20 mouse cellular contexts compared by ENCODE assay signal in the genomic region with DNA sequence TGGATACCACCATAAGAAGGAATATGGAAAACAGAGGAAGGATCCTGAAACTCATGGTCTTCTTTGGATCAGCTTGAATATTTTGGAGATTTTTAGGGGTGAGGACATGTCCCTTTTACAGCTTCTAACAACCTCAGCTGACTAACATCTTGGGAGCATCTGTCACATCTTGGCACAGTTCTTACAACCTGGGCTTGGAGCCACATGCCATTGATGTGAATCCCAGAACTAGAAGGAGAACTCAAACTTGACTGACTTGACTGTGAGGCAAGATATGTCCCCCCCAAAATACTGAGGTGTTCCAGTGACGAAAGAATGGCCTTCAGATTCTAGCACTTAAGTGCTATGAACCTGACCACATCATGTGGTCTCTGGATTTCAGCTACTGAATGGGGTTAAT.
DNase-seq lines count a peak whose midpoint lies in the region; ATAC-seq and TF ChIP-seq lines count a peak whose summit lies in the region.
"Had no signal": no experiment of that assay in that cellular context is flagged by ENCODE, and none has a peak within 500 bp of the region (broad histone marks: within the 10 kb centered on the region; RNA-seq: fewer than 3 reads in every experiment).

No protein-coding gene starts in this region.

- H3K9ac ChIP-seq in midbrain, postnatal 0 days (replicated peaks; ENCODE audit: low read length, poor library complexity, severe bottlenecking), result no peak overlapping the region
- H3K9ac ChIP-seq in midbrain, embryonic 14.5 days (replicated peaks; ENCODE audit: low read length), result no peak overlapping the region
- H3K9ac ChIP-seq: embryonic facial prominence, embryonic 13.5 days; forebrain, embryonic 15.5 days; heart, embryonic 15.5 days; hindbrain, embryonic 13.5 days; midbrain, embryonic 12.5 days; neural tube, embryonic 13.5 days had no signal

- no peak for ATAC-seq in midbrain, postnatal 0 days (ENCODE audit: low FRiP score)
- ATAC-seq in midbrain, embryonic 14.5 days (ENCODE audit: low FRiP score, low TSS enrichment), result no peak
- ATAC-seq: forebrain, embryonic 15.5 days; inflammation-experienced regulatory T-cells, adult 6 months had no signal

- intact Hi-C loops in heart, postnatal 25 days (cut with DNase I), result no loop called here

- no peaks in the 10 kb centered on the region for H3K27me3 ChIP-seq in midbrain, postnatal 0 days (ENCODE audit: insufficient read depth, low read length)
- no peaks in the 10 kb centered on the region for H3K27me3 ChIP-seq in midbrain, embryonic 14.5 days (ENCODE audit: control insufficient read depth, insufficient read depth, low read length)
- no peaks in the 10 kb centered on the region for H3K27me3 ChIP-seq in forebrain, embryonic 10.5 days (ENCODE audit: poor library complexity, severe bottlenecking)
- H3K27me3 ChIP-seq: embryonic facial prominence, embryonic 13.5 days; forebrain, embryonic 15.5 days; heart, embryonic 15.5 days; midbrain, embryonic 12.5 days; neural tube, embryonic 13.5 days had no signal

- H3K4me3 ChIP-seq in midbrain, postnatal 0 days (ENCODE audit: low read depth, low read length), result no peak overlapping the region
- no peak overlapping the region for H3K4me3 ChIP-seq in midbrain, embryonic 14.5 days (replicated peaks; ENCODE audit: low read depth, low read length)
- H3K4me3 ChIP-seq in forebrain, embryonic 10.5 days, result no peak overlapping the region
- H3K4me3 ChIP-seq: embryonic facial prominence, embryonic 13.5 days; forebrain, embryonic 15.5 days; heart, embryonic 15.5 days; hindbrain, embryonic 13.5 days; midbrain, embryonic 12.5 days; neural tube, embryonic 13.5 days had no signal

- H3K4me1 ChIP-seq in midbrain, postnatal 0 days (ENCODE audit: insufficient read depth, low read length), result no peaks in the 10 kb centered on the region
- no peaks in the 10 kb centered on the region for H3K4me1 ChIP-seq in midbrain, embryonic 14.5 days (ENCODE audit: control insufficient read depth, insufficient read depth, low read length)
- 0 out of 2 replicates have a peak, but pooled peaks cover 9% of the 10 kb centered on the region for H3K4me1 ChIP-seq in forebrain, embryonic 10.5 days
- H3K4me1 ChIP-seq: forebrain, embryonic 15.5 days; hindbrain, embryonic 13.5 days; midbrain, embryonic 12.5 days; neural tube, embryonic 13.5 days had no signal

- no peak overlapping the region for H3K27ac ChIP-seq in midbrain, postnatal 0 days (ENCODE audit: low read depth, low read length)
- no peak overlapping the region for H3K27ac ChIP-seq in midbrain, embryonic 14.5 days (replicated peaks; ENCODE audit: low read depth, low read length)
- no peak overlapping the region for H3K27ac ChIP-seq in forebrain, embryonic 10.5 days
- H3K27ac ChIP-seq: embryonic facial prominence, embryonic 13.5 days; forebrain, embryonic 15.5 days; heart, embryonic 15.5 days; hindbrain, embryonic 13.5 days; midbrain, embryonic 12.5 days; neural tube, embryonic 13.5 days had no signal

- H3K36me3 ChIP-seq in midbrain, postnatal 0 days (ENCODE audit: insufficient read depth, low read length), result no peaks in the 10 kb centered on the region
- no peaks in the 10 kb centered on the region for H3K36me3 ChIP-seq in midbrain, embryonic 14.5 days (ENCODE audit: control insufficient read depth, insufficient read depth, low read length)
- no peaks in the 10 kb centered on the region for H3K36me3 ChIP-seq in forebrain, embryonic 10.5 days (replicated peaks)
- H3K36me3 ChIP-seq: embryonic facial prominence, embryonic 13.5 days; forebrain, embryonic 15.5 days; G1E; heart, embryonic 15.5 days; hindbrain, embryonic 13.5 days; midbrain, embryonic 12.5 days; neural tube, embryonic 13.5 days had no signal

- TF ChIP-seq CTCF in midbrain, postnatal 0 days (IDR thresholded peaks at IDR 0.05), result no peak

- no peaks in the 10 kb centered on the region for H3K9me3 ChIP-seq in midbrain, postnatal 0 days (ENCODE audit: low read length)
- H3K9me3 ChIP-seq in midbrain, embryonic 14.5 days (ENCODE audit: control insufficient read depth, low read length), result no peaks in the 10 kb centered on the region
- H3K9me3 ChIP-seq in forebrain, embryonic 10.5 days, result no peaks in the 10 kb centered on the region
- H3K9me3 ChIP-seq: embryonic facial prominence, embryonic 13.5 days; forebrain, embryonic 15.5 days; G1E; heart, embryonic 15.5 days; hindbrain, embryonic 13.5 days; midbrain, embryonic 12.5 days; neural tube, embryonic 13.5 days had no signal

- DNase-seq in cerebellum, postnatal 10 days, result peak; percentile 38 to 54
- no peak for DNase-seq in cerebellum, adult 8-10 months
- peak; percentile 49 for DNase-seq in heart, postnatal 4 days
- DNase-seq in heart, postnatal 25 days (ENCODE audit: low spot score), result no peak
- peak; percentile 20 for DNase-seq in midbrain, postnatal 0 days (ENCODE audit: low spot score)
- DNase-seq in midbrain, embryonic 14.5 days, result no peak
- no peak for DNase-seq in forebrain, embryonic 10.5 days (ENCODE audit: extremely low spot score, low spot score)
- DNase-seq: cerebellum, adult 9-10 months; kidney, adult 9 months; layer of hippocampus, adult 9-11 months; liver; thymus, postnatal 25 days had no signal

- no peak overlapping the region for H3K4me2 ChIP-seq in midbrain, postnatal 0 days (ENCODE audit: low read depth, low read length, poor library complexity, severe bottlenecking)
- H3K4me2 ChIP-seq in midbrain, embryonic 14.5 days (ENCODE audit: low read length), result no peak overlapping the region
- H3K4me2 ChIP-seq: embryonic facial prominence, embryonic 13.5 days; forebrain, embryonic 15.5 days; heart, embryonic 15.5 days; hindbrain, embryonic 13.5 days; midbrain, embryonic 12.5 days; neural tube, embryonic 13.5 days had no signal

- 83% methylated on average over 1 of the region's 1 CpGs for WGBS in midbrain, postnatal 0 days
- WGBS in midbrain, embryonic 14.5 days, result 86% methylated on average over 1 of the region's 1 CpGs
- WGBS in forebrain, embryonic 10.5 days, result 80% methylated on average over 1 of the region's 1 CpGs

Comparison
In these comparisons a context has a peak if more than half of its experiments do, and no peak if none do; other contexts are left out.
1. DNase-seq: peak in cerebellum, postnatal 10 days (2 of 2), heart, postnatal 4 days (single experiment) and midbrain, postnatal 0 days (single experiment); none in cerebellum, adult 8-10 months (single experiment), heart, postnatal 25 days (single experiment), midbrain, embryonic 14.5 days (single experiment) and forebrain, embryonic 10.5 days (single experiment).